Mouse (Mus musculus): ENCODE results near the gene Lrrc27. TPM values are rescaled to one million over a fixed set of nuclear protein-coding genes. Genes with fewer than 3 reads are reported as not detected.

The Lrrc27 gene
- total RNA-seq (2012; rRNA removed): 6.3 and 8.2 TPM in 2 replicates

GRCm38 (mm10) chr7:139212754-139213745 lies at the start of gene Lrrc27, which contains the start of gene Stk32c:
Lrrc27 (plus strand) TSS chr7:139212988.
Stk32c (minus strand) TSS chr7:139213307.
- peak within 1 kb of the TSS; percentile 93 for H3K9ac ChIP-seq (ENCODE audit: insufficient read depth, low read depth, low read length, poor library complexity, severe bottlenecking)
- in situ Hi-C loops (cut with MboI; ENCODE audit: low sequenced_read_pairs in 2 of 2, unreplicated experiment in 2 of 2): no loop called here
- H3K27ac ChIP-seq (ENCODE audit: insufficient read depth, low read depth, low read length, poor library complexity, severe bottlenecking): peak within 1 kb of the TSS; percentile 56; the same call in 1 of the 2 replicates
- peaks cover 0 to 5% of the 10 kb centered on the region in 2 experiments; a peak in 1 of 4 replicates for H3K4me1 ChIP-seq (ENCODE audit: control insufficient read depth in 2 of 2, insufficient read depth in 2 of 2, low read length in 2 of 2, poor library complexity in 1 of 2)
- DNase-seq (ENCODE audit: low read depth, low spot score): peak; percentile 98
- no peaks in the 10 kb centered on the region for H3K9me3 ChIP-seq (ENCODE audit: control insufficient read depth, insufficient read depth, low read depth, low read length)
- no peaks in the 10 kb centered on the region for H3K36me3 ChIP-seq (ENCODE audit: control insufficient read depth, insufficient read depth, low read length, poor library complexity, severe bottlenecking)
- peak; percentile 64; the same call in 1 of the 2 replicates for TF ChIP-seq HCFC1 (IDR thresholded peaks at IDR 0.05; ENCODE audit: borderline replicate concordance, insufficient read depth, low read length)
- TF ChIP-seq ZC3H11A (IDR thresholded peaks at IDR 0.05; ENCODE audit: borderline replicate concordance, low read depth, low read length): no peak
- TF ChIP-seq MAFK (IDR thresholded peaks at IDR 0.05; ENCODE audit: insufficient read depth, low read depth, low read length): no peak
- TF ChIP-seq ZNF384 (IDR thresholded peaks at IDR 0.05; ENCODE audit: low read depth, low read length): no peak
- TF ChIP-seq CHD2 (IDR thresholded peaks at IDR 0.05; ENCODE audit: low read depth, low read length): no peak
- H3K4me3 ChIP-seq (ENCODE audit: insufficient read depth in 1 of 2, low read depth in 1 of 2, low read length in 2 of 2, poor library complexity in 1 of 2, severe bottlenecking in 1 of 2): peak within 1 kb of the TSS; percentile 76 to 83

- in situ Hi-C loops (cut with MboI; ENCODE audit: low sequenced_read_pairs in 2 of 2, unreplicated experiment in 2 of 2): no loop called here
- TF ChIP-seq CHD2 (IDR thresholded peaks at IDR 0.05; ENCODE audit: low read depth, low read length) (no peak), ZC3H11A (IDR thresholded peaks at IDR 0.05; ENCODE audit: borderline replicate concordance, low read depth, low read length) (no peak), ZNF384 (IDR thresholded peaks at IDR 0.05; ENCODE audit: low read depth, low read length) (no peak), MAFK (IDR thresholded peaks at IDR 0.05; ENCODE audit: insufficient read depth, low read depth, low read length) (no peak), HCFC1 (IDR thresholded peaks at IDR 0.05; ENCODE audit: borderline replicate concordance, insufficient read depth, low read length) (no peak)
- DNase-seq (ENCODE audit: low read depth, low spot score): no peak
These were observed 48.4 kb upstream of the Lrrc27 start for GRCm38 (mm10) chr7:139164410-139164809.

GRCm38 (mm10) chr7:139169143-139169542 lies 43.6 kb upstream of the Lrrc27 start:
- H3K9ac ChIP-seq (ENCODE audit: insufficient read depth, low read depth, low read length, poor library complexity, severe bottlenecking): no peak overlapping the region
- no peaks in the 10 kb centered on the region for H3K9me3 ChIP-seq (ENCODE audit: control insufficient read depth, insufficient read depth, low read depth, low read length)
- in situ Hi-C loops (cut with MboI; ENCODE audit: low sequenced_read_pairs in 2 of 2, unreplicated experiment in 2 of 2): no loop called here
- no peak overlapping the region for H3K4me3 ChIP-seq (ENCODE audit: insufficient read depth in 1 of 2, low read depth in 1 of 2, low read length in 2 of 2, poor library complexity in 1 of 2, severe bottlenecking in 1 of 2)
- DNase-seq (ENCODE audit: low read depth, low spot score): no peak
- no peaks in the 10 kb centered on the region for H3K4me1 ChIP-seq (ENCODE audit: control insufficient read depth in 2 of 2, insufficient read depth in 2 of 2, low read length in 2 of 2, poor library complexity in 1 of 2)
- H3K36me3 ChIP-seq (ENCODE audit: control insufficient read depth, insufficient read depth, low read length, poor library complexity, severe bottlenecking): no peaks in the 10 kb centered on the region
- no peak for TF ChIP-seq ZNF384 (IDR thresholded peaks at IDR 0.05; ENCODE audit: low read depth, low read length)
- TF ChIP-seq MAFK (IDR thresholded peaks at IDR 0.05; ENCODE audit: insufficient read depth, low read depth, low read length): no peak
- TF ChIP-seq ZC3H11A (IDR thresholded peaks at IDR 0.05; ENCODE audit: borderline replicate concordance, low read depth, low read length): no peak
- no peak for TF ChIP-seq HCFC1 (IDR thresholded peaks at IDR 0.05; ENCODE audit: borderline replicate concordance, insufficient read depth, low read length)
- no peak for TF ChIP-seq CHD2 (IDR thresholded peaks at IDR 0.05; ENCODE audit: low read depth, low read length)
- H3K27ac ChIP-seq (ENCODE audit: insufficient read depth, low read depth, low read length, poor library complexity, severe bottlenecking): no peak overlapping the region

More at GRCm38 (mm10) chr7:139164410-139164809, 48.4 kb upstream of the Lrrc27 start:
- no peak overlapping the region for H3K27ac ChIP-seq (ENCODE audit: insufficient read depth, low read depth, low read length, poor library complexity, severe bottlenecking)
- H3K4me3 ChIP-seq (ENCODE audit: insufficient read depth in 1 of 2, low read depth in 1 of 2, low read length in 2 of 2, poor library complexity in 1 of 2, severe bottlenecking in 1 of 2): no peak overlapping the region
- H3K9ac ChIP-seq (ENCODE audit: insufficient read depth, low read depth, low read length, poor library complexity, severe bottlenecking): no peak overlapping the region
- no peaks in the 10 kb centered on the region for H3K4me1 ChIP-seq (ENCODE audit: control insufficient read depth in 2 of 2, insufficient read depth in 2 of 2, low read length in 2 of 2, poor library complexity in 1 of 2)
- no peaks in the 10 kb centered on the region for H3K36me3 ChIP-seq (ENCODE audit: control insufficient read depth, insufficient read depth, low read length, poor library complexity, severe bottlenecking)
- H3K9me3 ChIP-seq (ENCODE audit: control insufficient read depth, insufficient read depth, low read depth, low read length): no peaks in the 10 kb centered on the region

GRCm38 (mm10) chr7:139179299-139179698 lies 33.5 kb upstream of the Lrrc27 start:
- no peak for TF ChIP-seq ZNF384 (IDR thresholded peaks at IDR 0.05; ENCODE audit: low read depth, low read length)
- in situ Hi-C loops (cut with MboI; ENCODE audit: low sequenced_read_pairs in 2 of 2, unreplicated experiment in 2 of 2): no loop called here
- no peak overlapping the region for H3K9ac ChIP-seq (ENCODE audit: insufficient read depth, low read depth, low read length, poor library complexity, severe bottlenecking)
- DNase-seq (ENCODE audit: low read depth, low spot score): no peak
- H3K36me3 ChIP-seq (ENCODE audit: control insufficient read depth, insufficient read depth, low read length, poor library complexity, severe bottlenecking): no peaks in the 10 kb centered on the region
- H3K27ac ChIP-seq (ENCODE audit: insufficient read depth, low read depth, low read length, poor library complexity, severe bottlenecking): no peak overlapping the region
- H3K9me3 ChIP-seq (ENCODE audit: control insufficient read depth, insufficient read depth, low read depth, low read length): no peaks in the 10 kb centered on the region
- no peak overlapping the region for H3K4me3 ChIP-seq (ENCODE audit: insufficient read depth in 1 of 2, low read depth in 1 of 2, low read length in 2 of 2, poor library complexity in 1 of 2, severe bottlenecking in 1 of 2)
- no peaks in the 10 kb centered on the region for H3K4me1 ChIP-seq (ENCODE audit: control insufficient read depth in 2 of 2, insufficient read depth in 2 of 2, low read length in 2 of 2, poor library complexity in 1 of 2)
